Mouse (Mus musculus): Measurements from ENCODE around the gene C2cd5.

GRCm38 (mm10) chr6:143027402-143027801 is 72.5 kb downstream of the C2cd5 start:
- TF ChIP-seq POLR2A (IDR thresholded peaks at IDR 0.05; ENCODE audit: insufficient read depth, low read depth, low read length) (no peak), CTCF (IDR thresholded peaks at IDR 0.05; ENCODE audit: insufficient read depth, low read depth, low read length) (no peak)

All from olfactory bulb, adult 2 months (tissue).